Comparison of ENCODE assay signal across 20 mouse cellular contexts in genomic region chr15:5260183-5260582, GRCm38 (mm10). TPM values are rescaled to one million over a fixed set of nuclear protein-coding genes. Genes with fewer than 3 reads are reported as not detected.
DNase-seq lines count a peak whose midpoint lies in the region; ATAC-seq lines count a peak whose summit lies in the region.
"Had no signal": no experiment of that assay in that cellular context is flagged by ENCODE, and none has a peak within 500 bp of the region (broad histone marks: within the 10 kb centered on the region; RNA-seq: fewer than 3 reads in every experiment).

No protein-coding gene starts in this region.

- no peaks in the 10 kb centered on the region for H3K27me3 ChIP-seq in forebrain, embryonic 13.5 days
- H3K27me3 ChIP-seq in forebrain, embryonic 12.5 days: no peaks in the 10 kb centered on the region
- H3K27me3 ChIP-seq in hindbrain, embryonic 15.5 days: no peaks in the 10 kb centered on the region
- H3K27me3 ChIP-seq in hindbrain, embryonic 11.5 days (ENCODE audit: control insufficient read depth, insufficient read depth, low read length): no peaks in the 10 kb centered on the region
- no peaks in the 10 kb centered on the region for H3K27me3 ChIP-seq in midbrain, embryonic 16.5 days (ENCODE audit: control insufficient read depth, insufficient read depth, low read depth, low read length)
- no peaks in the 10 kb centered on the region for H3K27me3 ChIP-seq in midbrain, embryonic 10.5 days (ENCODE audit: low read depth, poor library complexity, severe bottlenecking)
- no peaks in the 10 kb centered on the region for H3K27me3 ChIP-seq in neural tube, embryonic 15.5 days (replicated peaks)
- H3K27me3 ChIP-seq: megakaryocyte, embryonic 14.5 days had no signal

- no peak overlapping the region for H3K27ac ChIP-seq in forebrain, embryonic 13.5 days
- no peak overlapping the region for H3K27ac ChIP-seq in forebrain, embryonic 12.5 days
- no peak overlapping the region for H3K27ac ChIP-seq in hindbrain, embryonic 15.5 days (replicated peaks)
- H3K27ac ChIP-seq in hindbrain, embryonic 11.5 days (ENCODE audit: low read depth, low read length): no peak overlapping the region
- no peak overlapping the region for H3K27ac ChIP-seq in midbrain, embryonic 16.5 days (ENCODE audit: low read length)
- H3K27ac ChIP-seq in midbrain, embryonic 10.5 days (replicated peaks): no peak overlapping the region
- no peak overlapping the region for H3K27ac ChIP-seq in neural tube, embryonic 15.5 days (replicated peaks)
- H3K27ac ChIP-seq: heart, embryonic 10.5 days had no signal

- H3K4me2 ChIP-seq in forebrain, embryonic 13.5 days: no peak overlapping the region
- H3K4me2 ChIP-seq in forebrain, embryonic 12.5 days: no peak overlapping the region
- no peak overlapping the region for H3K4me2 ChIP-seq in hindbrain, embryonic 15.5 days
- H3K4me2 ChIP-seq in hindbrain, embryonic 11.5 days (replicated peaks; ENCODE audit: low read depth, low read length): no peak overlapping the region
- no peak overlapping the region for H3K4me2 ChIP-seq in midbrain, embryonic 16.5 days (ENCODE audit: low read length)
- no peak overlapping the region for H3K4me2 ChIP-seq in neural tube, embryonic 15.5 days
- H3K4me2 ChIP-seq: liver, embryonic 11.5 days had no signal

- H3K4me3 ChIP-seq in forebrain, embryonic 13.5 days: no peak overlapping the region
- no peak overlapping the region for H3K4me3 ChIP-seq in forebrain, embryonic 12.5 days (replicated peaks)
- H3K4me3 ChIP-seq in hindbrain, embryonic 15.5 days: no peak overlapping the region
- H3K4me3 ChIP-seq in hindbrain, embryonic 11.5 days (ENCODE audit: low read depth, low read length): no peak overlapping the region
- no peak overlapping the region for H3K4me3 ChIP-seq in midbrain, embryonic 16.5 days (ENCODE audit: low read depth, low read length)
- no peak overlapping the region for H3K4me3 ChIP-seq in midbrain, embryonic 10.5 days
- H3K4me3 ChIP-seq in neural tube, embryonic 15.5 days (replicated peaks): no peak overlapping the region
- H3K4me3 ChIP-seq: heart, embryonic 10.5 days; megakaryocyte, embryonic 14.5 days had no signal

- DNase-seq in hindbrain, embryonic 11.5 days (ENCODE audit: low spot score): no peak
- no peak for DNase-seq in midbrain, embryonic 10.5 days (ENCODE audit: low spot score)
- DNase-seq in adipocyte (ENCODE audit: low spot score): no peak
- DNase-seq: adrenal gland, postnatal 14 days; cerebellum, adult 18-20 months; cerebellum, postnatal 25 days; kidney, postnatal 10 days; lung, adult 18-20 months; right cerebral cortex, postnatal 25 days; thymus, postnatal 36 days had no signal

- no peaks in the 10 kb centered on the region for H3K36me3 ChIP-seq in forebrain, embryonic 13.5 days (ENCODE audit: poor library complexity, severe bottlenecking)
- no peaks in the 10 kb centered on the region for H3K36me3 ChIP-seq in forebrain, embryonic 12.5 days (replicated peaks)
- no peaks in the 10 kb centered on the region for H3K36me3 ChIP-seq in hindbrain, embryonic 15.5 days
- H3K36me3 ChIP-seq in hindbrain, embryonic 11.5 days (ENCODE audit: control insufficient read depth, insufficient read depth, low read length): no peaks in the 10 kb centered on the region
- no peaks in the 10 kb centered on the region for H3K36me3 ChIP-seq in midbrain, embryonic 16.5 days (ENCODE audit: control insufficient read depth, insufficient read depth, low read length)
- H3K36me3 ChIP-seq in midbrain, embryonic 10.5 days: no peaks in the 10 kb centered on the region
- H3K36me3 ChIP-seq in neural tube, embryonic 15.5 days: no peaks in the 10 kb centered on the region
- H3K36me3 ChIP-seq: heart, embryonic 10.5 days had no signal

- no peaks in the 10 kb centered on the region for H3K9me3 ChIP-seq in forebrain, embryonic 13.5 days (replicated peaks)
- H3K9me3 ChIP-seq in forebrain, embryonic 12.5 days: no peaks in the 10 kb centered on the region
- no peaks in the 10 kb centered on the region for H3K9me3 ChIP-seq in hindbrain, embryonic 15.5 days
- H3K9me3 ChIP-seq in hindbrain, embryonic 11.5 days (ENCODE audit: control insufficient read depth, low read length): no peaks in the 10 kb centered on the region
- no peaks in the 10 kb centered on the region for H3K9me3 ChIP-seq in midbrain, embryonic 16.5 days (replicated peaks; ENCODE audit: control insufficient read depth, low read length, poor library complexity, severe bottlenecking)
- H3K9me3 ChIP-seq in midbrain, embryonic 10.5 days (replicated peaks): no peaks in the 10 kb centered on the region
- H3K9me3 ChIP-seq in neural tube, embryonic 15.5 days (replicated peaks): no peaks in the 10 kb centered on the region
- H3K9me3 ChIP-seq: heart, embryonic 10.5 days; megakaryocyte, embryonic 14.5 days had no signal

- peak; percentile 50; the same call in 1 of the 2 replicates for ATAC-seq in forebrain, embryonic 13.5 days
- ATAC-seq in forebrain, embryonic 12.5 days (ENCODE audit: low FRiP score): no peak; the same call in 1 of the 2 replicates
- 0 out of 2 replicates have a peak, but pooled peaks have one; percentile 17 for ATAC-seq in hindbrain, embryonic 15.5 days (ENCODE audit: low FRiP score, low read depth)
- ATAC-seq in hindbrain, embryonic 11.5 days (ENCODE audit: low FRiP score): no peak
- ATAC-seq in midbrain, embryonic 16.5 days: 0 out of 2 replicates have a peak, but pooled peaks have one; percentile 14
- peak; percentile 42; the same call in 1 of the 2 replicates for ATAC-seq in neural tube, embryonic 15.5 days (ENCODE audit: low FRiP score)
- ATAC-seq: activated CD4-positive, CD25-positive, alpha-beta regulatory T cell, adult 4 months; hindbrain, embryonic 16.5 days had no signal

- H3K9ac ChIP-seq in forebrain, embryonic 13.5 days: no peak overlapping the region
- H3K9ac ChIP-seq in forebrain, embryonic 12.5 days: no peak overlapping the region
- H3K9ac ChIP-seq in hindbrain, embryonic 15.5 days: no peak overlapping the region
- no peak overlapping the region for H3K9ac ChIP-seq in hindbrain, embryonic 11.5 days (ENCODE audit: low read depth, low read length)
- H3K9ac ChIP-seq in midbrain, embryonic 16.5 days (ENCODE audit: low read depth, low read length): no peak overlapping the region
- no peak overlapping the region for H3K9ac ChIP-seq in neural tube, embryonic 15.5 days (replicated peaks)

- WGBS in forebrain, embryonic 13.5 days: 32% methylated on average over 5 of the region's 5 CpGs
- whole genome bisulfite sequencing in forebrain, embryonic 12.5 days: 51% methylated on average over 5 of the region's 5 CpGs
- 41% methylated on average over 5 of the region's 5 CpGs for WGBS in hindbrain, embryonic 15.5 days
- WGBS in hindbrain, embryonic 11.5 days: 78% methylated on average over 5 of the region's 5 CpGs
- 38% methylated on average over 5 of the region's 5 CpGs for WGBS in midbrain, embryonic 16.5 days
- WGBS in midbrain, embryonic 10.5 days: 85% methylated on average over 5 of the region's 5 CpGs
- WGBS in neural tube, embryonic 15.5 days: 33% methylated on average over 5 of the region's 5 CpGs

- H3K4me1 ChIP-seq in forebrain, embryonic 13.5 days: peaks cover 10% of the 10 kb centered on the region
- H3K4me1 ChIP-seq in forebrain, embryonic 12.5 days: no peaks in the 10 kb centered on the region
- H3K4me1 ChIP-seq in hindbrain, embryonic 15.5 days (replicated peaks): peaks cover 4% of the 10 kb centered on the region; the same call in 1 of the 2 replicates
- no peaks in the 10 kb centered on the region for H3K4me1 ChIP-seq in hindbrain, embryonic 11.5 days (replicated peaks; ENCODE audit: control insufficient read depth, insufficient read depth, low read length)
- H3K4me1 ChIP-seq in midbrain, embryonic 16.5 days (ENCODE audit: control insufficient read depth, insufficient read depth, low read length): no peaks in the 10 kb centered on the region
- no peaks in the 10 kb centered on the region for H3K4me1 ChIP-seq in midbrain, embryonic 10.5 days
- peaks cover 11% of the 10 kb centered on the region for H3K4me1 ChIP-seq in neural tube, embryonic 15.5 days
- H3K4me1 ChIP-seq: heart, embryonic 10.5 days had no signal

RNA-seq across cellular contexts. Expression of gene Ptger4, which starts 16.2 kb away (rescaled TPM):
- 0.36 and 0.37 TPM in 2 replicates for polyA plus RNA-seq in forebrain, embryonic 13.5 days (2015; fragmentation: Nextera tagmentation; extraction: Ambion mirVana)
- 0.82 and 0.84 TPM in 2 replicates for polyA plus RNA-seq in forebrain, embryonic 12.5 days (2016; fragmentation: Nextera tagmentation; extraction: Ambion mirVana)
- 2.6 and 3.1 TPM in 2 replicates for polyA plus RNA-seq in hindbrain, embryonic 15.5 days (2015; fragmentation: Nextera tagmentation; extraction: Ambion mirVana)
- 0.97 and 1.0 TPM in 2 replicates for polyA plus RNA-seq in hindbrain, embryonic 11.5 days (2014; fragmentation: Nextera tagmentation; extraction: Ambion mirVana)
- polyA plus RNA-seq in midbrain, embryonic 16.5 days (2015; fragmentation: Nextera tagmentation; extraction: Ambion mirVana): 1.1 and 1.6 TPM in 2 replicates
- 0.84 and 0.94 TPM in 2 replicates for polyA plus RNA-seq in midbrain, embryonic 10.5 days (2016; fragmentation: Nextera tagmentation; extraction: Ambion mirVana)
- 5.7 and 6.8 TPM in 2 replicates for polyA plus RNA-seq in neural tube, embryonic 15.5 days (2015; fragmentation: Nextera tagmentation; extraction: Ambion mirVana)

Comparison
In these comparisons a context has a peak if more than half of its experiments do, and no peak if none do; other contexts are left out.
1. ATAC-seq: peak in forebrain, embryonic 13.5 days (single experiment), hindbrain, embryonic 15.5 days (single experiment), midbrain, embryonic 16.5 days (single experiment) and neural tube, embryonic 15.5 days (single experiment); none in forebrain, embryonic 12.5 days (single experiment) and hindbrain, embryonic 11.5 days (single experiment).